Mouse (Mus musculus) forebrain, embryonic 15.5 days (tissue): ENCODE measurements around the gene Tmem89. TPM values are rescaled to one million over a fixed set of nuclear protein-coding genes. Genes with fewer than 3 reads are reported as not detected.

Source experiments
- ATAC-seq: fragments of 200-750 bp; cut with Nextera tagmentation; replicated peaks from 2 replicates; pipeline ENCODE4 v1.8.0; 2017; ENCODE audit warnings: mild to moderate bottlenecking, moderate TSS enrichment, moderate library complexity
- H3K27ac ChIP-seq: fragments of 300-500 bp; sonication (generic); replicated peaks from 2 replicates; pipeline ENCODE4 v1.5.1; 2015; ENCODE audit warnings: mild to moderate bottlenecking, inconsistent platforms
- H3K27me3 ChIP-seq: fragments of 300-500 bp; sonication (generic); 2 replicates; pipeline ENCODE4 v1.6.1; 2015; ENCODE audit warnings: inconsistent platforms
- H3K36me3 ChIP-seq: fragments of 300-500 bp; sonication (generic); 2 replicates; pipeline ENCODE4 v1.6.1; 2015; ENCODE audit warnings: mild to moderate bottlenecking, inconsistent platforms
- H3K4me1 ChIP-seq: fragments of 300-500 bp; sonication (generic); 2 replicates; pipeline ENCODE4 v1.6.1; 2015; ENCODE audit warnings: inconsistent platforms
- H3K4me2 ChIP-seq: fragments of 300-500 bp; sonication (generic); replicated peaks from 2 replicates; pipeline ENCODE4 v1.6.1; 2015; ENCODE audit warnings: mild to moderate bottlenecking, inconsistent platforms
- H3K4me3 ChIP-seq: fragments of 300-500 bp; sonication (generic); 2 replicates; pipeline ENCODE4 v1.5.1; 2015; ENCODE audit warnings: mild to moderate bottlenecking, inconsistent platforms
- H3K9ac ChIP-seq: fragments of 300-500 bp; sonication (generic); replicated peaks from 2 replicates; pipeline ENCODE4 v1.6.1; 2015; ENCODE audit warnings: mild to moderate bottlenecking, inconsistent platforms
- H3K9me3 ChIP-seq: fragments of 300-500 bp; sonication (generic); 2 replicates; pipeline ENCODE4 v1.6.1; 2016; ENCODE audit warnings: inconsistent platforms
- WGBS: fragments of 180-500 bp; shearing (Covaris S2); methylation state at CpG from one replicate; pipeline ENCODE4 v1.1.7; 2015; ENCODE audit warnings: mixed read lengths; 5-methylcytosine and 5-hydroxymethylcytosine counted together
- polyA plus RNA-seq: library from polyadenylated mRNA; unstranded; fragments of >200 nt; fragmentation: Nextera tagmentation; extraction: Ambion mirVana; gene quantifications from 2 replicates; pipeline ENCODE4 v1.2.1, GENCODE M21; 2015

Tmem89 gene
- polyA plus RNA-seq, 1 experiment from 2014 or later, result not detected

DNA sequence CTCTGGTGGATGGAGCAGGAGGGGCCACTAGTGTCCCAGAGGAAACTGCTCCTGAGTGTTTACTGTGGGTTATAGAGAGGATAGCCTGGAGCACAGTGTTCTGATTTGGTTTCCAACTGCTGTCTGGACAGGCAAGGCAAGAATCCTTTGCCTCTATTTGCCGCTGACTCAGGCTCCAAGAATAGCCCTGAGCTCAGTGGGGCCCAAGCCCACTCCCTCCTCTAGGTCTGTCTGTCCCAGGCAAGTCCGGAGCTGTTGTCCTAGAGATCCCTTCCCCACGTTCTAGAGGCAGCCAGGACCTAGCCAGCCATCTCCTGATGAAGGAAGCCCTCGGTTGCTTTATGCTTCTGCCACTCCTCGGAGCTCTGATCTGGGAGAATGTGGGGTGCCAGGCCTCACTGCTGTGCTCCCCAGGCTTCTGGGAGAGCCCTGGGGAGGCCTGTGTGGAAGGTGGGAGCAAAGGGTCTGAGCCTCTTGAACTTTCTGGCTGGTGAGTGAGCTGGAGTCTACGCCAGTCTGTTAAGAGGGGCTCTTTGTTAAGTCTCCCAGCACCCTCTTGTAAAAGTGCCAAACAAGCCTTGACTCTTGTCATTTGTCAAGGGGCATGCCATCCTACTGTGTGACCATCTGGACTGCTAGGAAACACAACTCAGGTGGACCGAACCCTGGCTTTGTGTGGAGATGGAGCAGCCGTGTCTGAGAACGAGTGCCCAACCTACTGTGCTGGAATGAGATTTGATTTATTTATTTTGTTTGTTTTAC lies 35.7 kb downstream of the Tmem89 start:
- Histone ChIP-seq H3K4me3 (no peak overlapping the region), H3K9ac (no peak overlapping the region), H3K4me2 (no peak overlapping the region), H3K27ac (no peak overlapping the region), H3K36me3 (peaks cover 56% of the 10 kb centered on the region), H3K9me3 (no peaks in the 10 kb centered on the region), H3K4me1 (no peaks in the 10 kb centered on the region), H3K27me3 (peaks cover 18% of the 10 kb centered on the region)
- WGBS, result 87% methylated on average over 9 of the region's 9 CpGs
- ATAC-seq, result no peak

DNA sequence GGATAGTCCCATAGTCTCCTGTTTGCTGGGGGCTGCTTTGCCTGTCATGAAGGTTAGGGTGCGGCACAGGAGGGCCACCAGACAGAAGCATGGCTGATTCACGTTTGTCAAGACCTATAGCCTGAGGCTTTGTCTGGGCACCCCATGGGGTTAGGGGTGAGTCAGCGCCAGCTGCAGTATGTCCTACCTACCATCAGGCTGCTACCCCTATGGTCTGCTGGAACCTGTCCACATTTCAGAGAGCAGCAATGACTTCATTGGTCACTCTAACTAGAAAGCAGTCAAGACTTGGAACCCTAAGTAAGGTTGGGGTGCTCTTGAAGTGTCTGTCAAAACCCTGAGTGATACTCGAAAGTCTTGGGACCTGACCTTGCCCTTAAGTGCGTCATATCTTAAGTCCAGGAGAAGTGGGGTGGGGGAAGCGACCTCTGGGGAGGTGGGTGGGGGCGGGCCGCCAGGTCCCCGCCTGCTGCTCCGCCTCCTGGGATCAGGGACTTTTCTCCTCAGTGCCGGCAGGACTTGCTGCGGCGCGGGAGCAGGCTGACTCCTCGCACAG lies 38.7 kb downstream of the Tmem89 start, which contains the start of gene Col7a1:
Gene Col7a1 (plus strand): TSS at position 506 of the 556 bp plus-strand sequence.
- Histone ChIP-seq H3K9ac (no peak within 1 kb of the TSS), H3K4me1 (no peaks in the 10 kb centered on the region), H3K27ac (no peak within 1 kb of the TSS), H3K36me3 (peaks cover 27% of the 10 kb centered on the region), H3K4me2 (no peak within 1 kb of the TSS), H3K27me3 (peaks cover 18% of the 10 kb centered on the region), H3K4me3 (no peak within 1 kb of the TSS), H3K9me3 (no peaks in the 10 kb centered on the region)
- WGBS, result 10% methylated on average over 15 of the region's 15 CpGs
- no peak for ATAC-seq

DNA sequence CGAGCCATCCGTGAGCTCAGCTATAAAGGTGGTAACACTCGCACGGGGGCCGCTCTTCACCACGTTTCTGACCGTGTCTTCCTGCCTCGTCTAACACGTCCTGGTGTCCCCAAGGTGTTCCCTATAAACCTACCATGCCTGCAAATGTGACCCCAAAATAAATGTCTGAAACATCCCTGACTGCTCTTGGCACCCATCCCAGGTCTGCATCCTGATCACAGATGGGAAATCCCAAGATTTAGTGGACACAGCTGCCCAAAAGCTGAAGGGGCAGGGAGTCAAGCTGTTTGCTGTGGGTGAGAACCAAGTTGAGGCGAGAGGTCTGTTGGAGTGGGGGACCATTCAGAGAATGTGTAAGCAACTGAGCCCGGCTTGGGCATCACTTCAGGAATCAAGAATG lies 40.8 kb downstream of the Tmem89 start:
- no peaks in the 10 kb centered on the region for H3K4me1 ChIP-seq
- no peak overlapping the region for H3K4me2 ChIP-seq
- ATAC-seq, result no peak
- peaks cover 7% of the 10 kb centered on the region for H3K36me3 ChIP-seq
- 91% methylated on average over 11 of the region's 11 CpGs for WGBS
- no peak overlapping the region for H3K27ac ChIP-seq
- no peak overlapping the region for H3K9ac ChIP-seq
- H3K4me3 ChIP-seq, result no peak overlapping the region
- peaks cover 18% of the 10 kb centered on the region for H3K27me3 ChIP-seq
- H3K9me3 ChIP-seq, result no peaks in the 10 kb centered on the region

DNA sequence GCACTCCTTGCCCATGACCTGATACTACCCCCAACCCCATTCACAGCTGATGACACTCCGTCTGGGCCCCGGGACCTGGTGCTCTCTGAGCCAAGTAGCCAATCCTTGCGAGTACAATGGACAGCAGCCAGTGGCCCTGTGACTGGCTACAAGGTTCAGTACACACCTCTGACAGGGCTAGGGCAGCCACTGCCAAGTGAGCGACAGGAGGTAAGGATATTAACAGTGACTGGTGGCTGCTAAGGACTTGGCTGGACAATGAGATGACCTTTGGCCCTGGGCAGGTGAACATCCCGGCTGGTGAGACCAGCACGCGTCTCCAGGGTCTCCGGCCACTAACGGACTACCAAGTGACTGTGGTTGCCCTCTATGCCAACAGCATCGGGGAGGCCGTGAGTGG lies 41.4 kb downstream of the Tmem89 start:
- Histone ChIP-seq H3K4me3 (no peak overlapping the region), H3K9ac (no peak overlapping the region), H3K36me3 (peaks cover 3% of the 10 kb centered on the region; the same call in 1 of the 2 replicates), H3K4me2 (no peak overlapping the region), H3K4me1 (no peaks in the 10 kb centered on the region), H3K9me3 (no peaks in the 10 kb centered on the region), H3K27ac (no peak overlapping the region), H3K27me3 (peaks cover 18% of the 10 kb centered on the region)
- WGBS, result 92% methylated on average over 11 of the region's 11 CpGs
- no peak for ATAC-seq

DNA sequence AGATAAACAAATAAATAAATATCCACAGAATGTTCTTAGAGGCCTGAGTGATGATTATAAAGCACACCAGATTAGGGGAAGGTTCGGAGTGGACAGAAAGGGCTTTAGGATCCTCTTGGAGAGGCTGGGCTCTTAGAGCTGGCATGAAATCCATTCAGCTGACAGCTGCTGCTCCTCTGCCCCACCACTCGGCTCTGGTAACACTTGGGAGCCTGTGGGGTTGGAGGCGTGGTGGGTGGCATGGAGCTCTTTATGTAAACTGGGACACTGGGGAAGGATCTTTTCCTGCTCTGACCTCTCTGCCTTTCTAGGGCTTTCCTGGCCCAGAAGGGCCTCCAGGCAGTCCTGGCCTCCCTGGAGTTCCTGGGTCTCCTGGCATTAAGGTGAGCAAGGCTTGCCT lies 49.2 kb downstream of the Tmem89 start:
- no peaks in the 10 kb centered on the region for H3K36me3 ChIP-seq
- ATAC-seq, result no peak
- H3K9ac ChIP-seq, result no peak overlapping the region
- H3K27me3 ChIP-seq, result no peaks in the 10 kb centered on the region
- H3K9me3 ChIP-seq, result no peaks in the 10 kb centered on the region
- no peak overlapping the region for H3K27ac ChIP-seq
- H3K4me2 ChIP-seq, result no peak overlapping the region
- H3K4me3 ChIP-seq, result no peak overlapping the region
- WGBS, result 84% methylated on average over 3 of the region's 3 CpGs
- H3K4me1 ChIP-seq, result no peaks in the 10 kb centered on the region

DNA sequence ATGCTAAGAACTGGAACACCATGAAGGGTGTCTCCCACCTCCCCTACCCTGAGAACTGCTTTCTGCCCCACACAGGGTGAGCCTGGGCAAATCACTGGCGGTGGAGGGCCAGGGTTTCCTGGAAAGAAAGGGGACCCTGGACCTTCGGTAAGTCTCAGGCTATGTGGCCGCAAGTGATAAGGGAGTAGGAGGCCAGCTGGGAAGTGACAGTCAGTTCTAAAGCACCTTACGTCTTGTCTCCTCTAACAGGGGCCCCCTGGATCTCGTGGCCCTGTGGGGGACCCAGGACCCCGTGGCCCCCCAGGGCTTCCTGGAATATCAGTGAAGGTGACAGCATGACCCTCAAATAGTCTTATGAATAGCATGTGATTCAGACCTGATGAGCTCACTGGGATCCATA lies 49.9 kb downstream of the Tmem89 start:
- no peak for ATAC-seq
- Histone ChIP-seq H3K9me3 (no peaks in the 10 kb centered on the region), H3K27ac (no peak overlapping the region), H3K4me1 (no peaks in the 10 kb centered on the region), H3K4me2 (no peak overlapping the region), H3K27me3 (no peaks in the 10 kb centered on the region), H3K9ac (no peak overlapping the region), H3K36me3 (no peaks in the 10 kb centered on the region), H3K4me3 (no peak overlapping the region)
- 80% methylated on average over 6 of the region's 6 CpGs for WGBS

Other genes with a start within 250 kb of the Tmem89 start
- gene Prkar2a, start 225.3 kb upstream of the Tmem89 start, polyA plus RNA-seq, result 40.6 and 42.1 TPM in 2 replicates
- 206 and 208 TPM in 2 replicates for gene Ip6k2, start 130.8 kb upstream of the Tmem89 start, polyA plus RNA-seq
- gene Nckipsd, start 106.3 kb upstream of the Tmem89 start, polyA plus RNA-seq, result 21.1 and 21.2 TPM in 2 replicates
- 16.7 and 20.0 TPM in 2 replicates for gene Celsr3, start 88.3 kb upstream of the Tmem89 start, polyA plus RNA-seq
- gene Slc26a6, start 61.3 kb upstream of the Tmem89 start, polyA plus RNA-seq, result 9.0 and 9.8 TPM in 2 replicates
- 384 and 386 TPM in 2 replicates for gene Uqcrc1, start 22.0 kb downstream of the Tmem89 start, polyA plus RNA-seq
- 1.1 and 2.0 TPM in 2 replicates for gene Col7a1, start 39.0 kb downstream of the Tmem89 start, polyA plus RNA-seq
- gene Ucn2, start 71.4 kb downstream of the Tmem89 start, polyA plus RNA-seq, result not detected in 2 replicates
- gene Pfkfb4, start 77.2 kb downstream of the Tmem89 start, polyA plus RNA-seq, result 27.3 and 28.0 TPM in 2 replicates
- 48.0 and 49.0 TPM in 2 replicates for gene Shisa5, start 123.9 kb downstream of the Tmem89 start, polyA plus RNA-seq
- 16.5 and 16.7 TPM in 2 replicates for gene Trex1, start 145.1 kb downstream of the Tmem89 start, polyA plus RNA-seq
- gene Atrip, start 159.5 kb downstream of the Tmem89 start, polyA plus RNA-seq, result 32.0 and 36.5 TPM in 2 replicates
- 17.3 and 18.4 TPM in 2 replicates for gene Ccdc51, start 167.9 kb downstream of the Tmem89 start, polyA plus RNA-seq
- 568 and 598 TPM in 2 replicates for gene Tma7, start 168.0 kb downstream of the Tmem89 start, polyA plus RNA-seq
- 20.7 and 23.5 TPM in 2 replicates for gene Plxnb1, start 180.8 kb downstream of the Tmem89 start, polyA plus RNA-seq
- gene Fbxw21, start 247.4 kb downstream of the Tmem89 start, polyA plus RNA-seq, result not detected in 2 replicates